Mouse (Mus musculus): ENCODE results near the gene Chrm1. TPM values are rescaled to one million over a fixed set of nuclear protein-coding genes. Genes with fewer than 3 reads are reported as not detected.

Chrm1 gene
- 0.05 TPM in 1 of 2 replicates, not detected in the other for polyA plus RNA-seq (2016; fragmentation: Nextera tagmentation; extraction: Ambion mirVana)

GRCm38 (mm10) chr19:8663360-8663839 lies at the start of gene Chrm1:
Chrm1 (plus strand) TSS chr19:8663789.
- peaks cover 23% of the 10 kb centered on the region for H3K27me3 ChIP-seq (replicated peaks)
- peaks cover 18% of the 10 kb centered on the region for H3K4me1 ChIP-seq (replicated peaks)
- no peaks in the 10 kb centered on the region for H3K36me3 ChIP-seq
- H3K9me3 ChIP-seq (replicated peaks): no peaks in the 10 kb centered on the region
- H3K9ac ChIP-seq: no peak within 1 kb of the TSS
- H3K4me2 ChIP-seq: peak within 1 kb of the TSS; percentile 92
- ATAC-seq (ENCODE audit: insufficient number of reproducible peaks, low FRiP score): no peak
- 76% methylated on average over 9 of the region's 9 CpGs for WGBS
- H3K27ac ChIP-seq (ENCODE audit: poor library complexity, severe bottlenecking): no peak within 1 kb of the TSS
- no peak within 1 kb of the TSS for H3K4me3 ChIP-seq

- Histone ChIP-seq H3K4me3 (no peak overlapping the region), H3K9ac (no peak overlapping the region), H3K9me3 (replicated peaks) (no peaks in the 10 kb centered on the region), H3K4me2 (no peak overlapping the region), H3K36me3 (no peaks in the 10 kb centered on the region), H3K4me1 (replicated peaks) (no peaks in the 10 kb centered on the region), H3K27me3 (replicated peaks) (0 out of 2 replicates have a peak, but pooled peaks cover 9% of the 10 kb centered on the region), H3K27ac (ENCODE audit: poor library complexity, severe bottlenecking) (no peak overlapping the region)
- no peak for ATAC-seq (ENCODE audit: insufficient number of reproducible peaks, low FRiP score)
- WGBS: 52% methylated on average over 2 of the region's 2 CpGs
Observed at GRCm38 (mm10) chr19:8614343-8614742, 49.2 kb upstream of the Chrm1 start.

GRCm38 (mm10) chr19:8616314-8616713 lies 47.3 kb upstream of the Chrm1 start:
- Histone ChIP-seq H3K4me1 (replicated peaks) (no peaks in the 10 kb centered on the region), H3K27ac (ENCODE audit: poor library complexity, severe bottlenecking) (no peak overlapping the region), H3K4me2 (no peak overlapping the region), H3K36me3 (no peaks in the 10 kb centered on the region), H3K4me3 (no peak overlapping the region), H3K9ac (no peak overlapping the region), H3K9me3 (replicated peaks) (no peaks in the 10 kb centered on the region), H3K27me3 (replicated peaks) (0 out of 2 replicates have a peak, but pooled peaks cover 9% of the 10 kb centered on the region)
- ATAC-seq (ENCODE audit: insufficient number of reproducible peaks, low FRiP score): no peak
- WGBS: 68% methylated on average over 4 of the region's 4 CpGs

- 27% methylated on average over 7 of the region's 7 CpGs for WGBS
- Histone ChIP-seq H3K27me3 (replicated peaks) (0 out of 2 replicates have a peak, but pooled peaks cover 9% of the 10 kb centered on the region), H3K36me3 (no peaks in the 10 kb centered on the region), H3K4me3 (no peak within 1 kb of the TSS), H3K9me3 (replicated peaks) (no peaks in the 10 kb centered on the region), H3K4me2 (no peak within 1 kb of the TSS), H3K27ac (ENCODE audit: poor library complexity, severe bottlenecking) (no peak within 1 kb of the TSS), H3K9ac (no peak within 1 kb of the TSS), H3K4me1 (replicated peaks) (no peaks in the 10 kb centered on the region)
- no peak for ATAC-seq (ENCODE audit: insufficient number of reproducible peaks, low FRiP score)
Observed at GRCm38 (mm10) chr19:8617904-8618303, 45.7 kb upstream of the Chrm1 start, which contains the start of gene Slc22a6. Slc22a6 (plus strand) TSS chr19:8618039.

GRCm38 (mm10) chr19:8621098-8621497 lies 42.5 kb upstream of the Chrm1 start:
- Histone ChIP-seq H3K9ac (no peak overlapping the region), H3K36me3 (no peaks in the 10 kb centered on the region)
- WGBS: 85% methylated on average over 7 of the region's 7 CpGs

GRCm38 (mm10) chr19:8630249-8630648 lies 33.3 kb upstream of the Chrm1 start:
- H3K4me1 ChIP-seq (replicated peaks): no peaks in the 10 kb centered on the region
- H3K4me2 ChIP-seq: no peak overlapping the region
- 64% methylated on average over 2 of the region's 2 CpGs for WGBS
- H3K36me3 ChIP-seq: no peaks in the 10 kb centered on the region
- H3K27me3 ChIP-seq (replicated peaks): no peaks in the 10 kb centered on the region; the same call in none of the 2 replicates
- ATAC-seq (ENCODE audit: insufficient number of reproducible peaks, low FRiP score): no peak
- H3K27ac ChIP-seq (ENCODE audit: poor library complexity, severe bottlenecking): no peak overlapping the region
- no peaks in the 10 kb centered on the region; the same call in 1 of the 2 replicates for H3K9me3 ChIP-seq (replicated peaks)
- H3K4me3 ChIP-seq: no peak overlapping the region
- H3K9ac ChIP-seq: no peak overlapping the region

More at GRCm38 (mm10) chr19:8621098-8621497, 42.5 kb upstream of the Chrm1 start:
- no peak overlapping the region for H3K4me3 ChIP-seq
- no peaks in the 10 kb centered on the region for H3K4me1 ChIP-seq (replicated peaks)
- no peak overlapping the region for H3K27ac ChIP-seq (ENCODE audit: poor library complexity, severe bottlenecking)
- ATAC-seq (ENCODE audit: insufficient number of reproducible peaks, low FRiP score): no peak
- H3K27me3 ChIP-seq (replicated peaks): no peaks in the 10 kb centered on the region; the same call in 1 of the 2 replicates
- no peak overlapping the region for H3K4me2 ChIP-seq
- no peaks in the 10 kb centered on the region for H3K9me3 ChIP-seq (replicated peaks)

GRCm38 (mm10) chr19:8630826-8631225 lies 32.8 kb upstream of the Chrm1 start:
- 71% methylated on average over 6 of the region's 6 CpGs for WGBS
- no peak overlapping the region for H3K27ac ChIP-seq (ENCODE audit: poor library complexity, severe bottlenecking)
- H3K9ac ChIP-seq: no peak overlapping the region
- H3K4me2 ChIP-seq: no peak overlapping the region
- no peaks in the 10 kb centered on the region for H3K36me3 ChIP-seq
- no peak for ATAC-seq (ENCODE audit: insufficient number of reproducible peaks, low FRiP score)
- no peaks in the 10 kb centered on the region; the same call in none of the 2 replicates for H3K27me3 ChIP-seq (replicated peaks)
- no peaks in the 10 kb centered on the region; the same call in 1 of the 2 replicates for H3K9me3 ChIP-seq (replicated peaks)
- H3K4me1 ChIP-seq (replicated peaks): no peaks in the 10 kb centered on the region
- H3K4me3 ChIP-seq: no peak overlapping the region

GRCm38 (mm10) chr19:8632029-8632428 lies 31.6 kb upstream of the Chrm1 start:
- no peak overlapping the region for H3K4me2 ChIP-seq
- ATAC-seq (ENCODE audit: insufficient number of reproducible peaks, low FRiP score): no peak
- no peak overlapping the region for H3K9ac ChIP-seq
- no peak overlapping the region for H3K4me3 ChIP-seq
- no peaks in the 10 kb centered on the region for H3K36me3 ChIP-seq
- H3K9me3 ChIP-seq (replicated peaks): no peaks in the 10 kb centered on the region; the same call in 1 of the 2 replicates
- WGBS: 38% methylated on average over 1 of the region's 1 CpGs
- H3K4me1 ChIP-seq (replicated peaks): no peaks in the 10 kb centered on the region
- H3K27me3 ChIP-seq (replicated peaks): no peaks in the 10 kb centered on the region; the same call in 1 of the 2 replicates
- H3K27ac ChIP-seq (ENCODE audit: poor library complexity, severe bottlenecking): no peak overlapping the region

- Histone ChIP-seq H3K9me3 (replicated peaks) (no peaks in the 10 kb centered on the region), H3K36me3 (no peaks in the 10 kb centered on the region), H3K9ac (no peak overlapping the region), H3K4me3 (no peak overlapping the region), H3K27me3 (replicated peaks) (no peaks in the 10 kb centered on the region), H3K4me2 (no peak overlapping the region), H3K4me1 (replicated peaks) (0 out of 2 replicates have a peak, but pooled peaks cover 6% of the 10 kb centered on the region), H3K27ac (ENCODE audit: poor library complexity, severe bottlenecking) (no peak overlapping the region)
- ATAC-seq (ENCODE audit: insufficient number of reproducible peaks, low FRiP score): no peak
- 47% methylated on average over 5 of the region's 5 CpGs for WGBS
Observed at GRCm38 (mm10) chr19:8642086-8642485, 21.5 kb upstream of the Chrm1 start.

- no peak overlapping the region for H3K27ac ChIP-seq (ENCODE audit: poor library complexity, severe bottlenecking)
- H3K4me3 ChIP-seq: no peak overlapping the region
- no peak overlapping the region for H3K4me2 ChIP-seq
- no peaks in the 10 kb centered on the region for H3K36me3 ChIP-seq
- no peak overlapping the region for H3K9ac ChIP-seq
- 67% methylated on average over 2 of the region's 2 CpGs for WGBS
- H3K9me3 ChIP-seq (replicated peaks): no peaks in the 10 kb centered on the region
- no peaks in the 10 kb centered on the region for H3K27me3 ChIP-seq (replicated peaks)
- H3K4me1 ChIP-seq (replicated peaks): 0 out of 2 replicates have a peak, but pooled peaks cover 6% of the 10 kb centered on the region
- no peak for ATAC-seq (ENCODE audit: insufficient number of reproducible peaks, low FRiP score)
Observed at GRCm38 (mm10) chr19:8646393-8646792, 17.2 kb upstream of the Chrm1 start.

- no peak for ATAC-seq (ENCODE audit: insufficient number of reproducible peaks, low FRiP score)
- Histone ChIP-seq H3K4me1 (replicated peaks) (no peaks in the 10 kb centered on the region), H3K36me3 (no peaks in the 10 kb centered on the region), H3K4me3 (no peak overlapping the region), H3K27me3 (replicated peaks) (peaks cover 5% of the 10 kb centered on the region; the same call in 1 of the 2 replicates), H3K4me2 (no peak overlapping the region), H3K27ac (ENCODE audit: poor library complexity, severe bottlenecking) (no peak overlapping the region), H3K9ac (no peak overlapping the region), H3K9me3 (replicated peaks) (no peaks in the 10 kb centered on the region)
Observed at GRCm38 (mm10) chr19:8655833-8656232, 7.8 kb upstream of the Chrm1 start.

- 63% methylated on average over 4 of the region's 4 CpGs for WGBS
- Histone ChIP-seq H3K4me2 (no peak overlapping the region), H3K27ac (ENCODE audit: poor library complexity, severe bottlenecking) (no peak overlapping the region), H3K4me3 (no peak overlapping the region), H3K27me3 (replicated peaks) (peaks cover 5% of the 10 kb centered on the region; the same call in 1 of the 2 replicates), H3K36me3 (no peaks in the 10 kb centered on the region), H3K9ac (no peak overlapping the region), H3K9me3 (replicated peaks) (no peaks in the 10 kb centered on the region), H3K4me1 (replicated peaks) (no peaks in the 10 kb centered on the region)
- ATAC-seq (ENCODE audit: insufficient number of reproducible peaks, low FRiP score): no peak
Observed at GRCm38 (mm10) chr19:8656341-8656740, 7.2 kb upstream of the Chrm1 start.
